Mouse (Mus musculus) adrenal gland, postnatal 14 days (tissue): Measurements from ENCODE around the gene BC025446. TPM values are rescaled to one million over a fixed set of nuclear protein-coding genes. Genes with fewer than 3 reads are reported as not detected.
A peak's percentile ranks its signal among the peaks of the same experiment; 100 is the strongest.
"Not testable (repeated sequence)": the region's sequence is repeated elsewhere in the genome, so short reads cannot be mapped to it uniquely, and the experiment has no call there.

Experiments
- DNase-seq: peaks from one replicate; pipeline ENCODE4 v3.0.0; 2021; ENCODE audit warnings: mixed read lengths
- long read RNA-seq, 2 experiments: library from polyadenylated mRNA; stranded (forward); transcript quantifications; one replicate each; pipeline ENCODE4 v2.0.0; 2021
- total RNA-seq: library from RNA; stranded (reverse); gene quantifications from 2 replicates; pipeline ENCODE4 v1.2.3, GENCODE M21; 2021

The BC025446 gene
- 0.83 and 16.0 TPM in 2 replicates for total RNA-seq
- long read RNA-seq, experiment 1: 0 reads
- long read RNA-seq, experiment 2, partial matches to known transcripts: 0 of 5 reads
- long read RNA-seq, experiment 2, other reads (novel, unspliced or antisense): 5 of 5 reads

GRCm38 (mm10) chr15:75215778-75216691 lies at the start of gene BC025446:
Gene BC025446, plus strand, starts transcription at chr15:75216376.
- DNase-seq: no peak

GRCm38 (mm10) chr15:75175506-75175905 lies 40.7 kb upstream of the BC025446 start:
- peak; percentile 49 for DNase-seq

GRCm38 (mm10) chr15:75186291-75186690 lies 29.9 kb upstream of the BC025446 start:
- no peak for DNase-seq

- peak; percentile 20 for DNase-seq
Observed at GRCm38 (mm10) chr15:75189116-75189515, 27.1 kb upstream of the BC025446 start.

GRCm38 (mm10) chr15:75190560-75190959 lies 25.6 kb upstream of the BC025446 start:
- not testable (repeated sequence) for DNase-seq

GRCm38 (mm10) chr15:75216831-75217230 lies 655 bp downstream of the BC025446 start:
- DNase-seq: no peak

- no peak for DNase-seq
Observed at GRCm38 (mm10) chr15:75221942-75222341, 5.8 kb downstream of the BC025446 start.

- DNase-seq: no peak
Observed at GRCm38 (mm10) chr15:75237736-75238288, 21.6 kb downstream of the BC025446 start.

GRCm38 (mm10) chr15:75240558-75240957 lies 24.4 kb downstream of the BC025446 start:
- no peak for DNase-seq

GRCm38 (mm10) chr15:75242756-75243640 lies 26.8 kb downstream of the BC025446 start:
- DNase-seq: no peak

GRCm38 (mm10) chr15:75254671-75255070 lies 38.5 kb downstream of the BC025446 start:
- DNase-seq: no peak

- no peak for DNase-seq
Observed at GRCm38 (mm10) chr15:75265863-75266262, 49.7 kb downstream of the BC025446 start.

GRCm38 (mm10) chr15:75266626-75267025 lies 50.5 kb downstream of the BC025446 start:
- DNase-seq: no peak

- DNase-seq: no peak
Observed at GRCm38 (mm10) chr15:75268121-75268520, 51.9 kb downstream of the BC025446 start, which contains the start of gene Ly6f. Gene Ly6f, plus strand, starts transcription at chr15:75268421.

- DNase-seq: no peak
Observed at GRCm38 (mm10) chr15:75268916-75269829, 53.0 kb downstream of the BC025446 start.

GRCm38 (mm10) chr15:75270169-75270568 lies 54.0 kb downstream of the BC025446 start:
- DNase-seq: no peak

GRCm38 (mm10) chr15:75270691-75271362 lies 54.7 kb downstream of the BC025446 start:
- no peak for DNase-seq

- DNase-seq: no peak
Observed at GRCm38 (mm10) chr15:75271426-75271825, 55.2 kb downstream of the BC025446 start.

- no peak for DNase-seq
Observed at GRCm38 (mm10) chr15:75271891-75272290, 55.7 kb downstream of the BC025446 start.
